Mouse (Mus musculus): Measurements from ENCODE around the gene Ttc6. TPM values are rescaled to one million over a fixed set of nuclear protein-coding genes. Genes with fewer than 3 reads are reported as not detected.

Ttc6 gene
- polyA plus RNA-seq, 1 experiment from 2014 or later: 2.8 TPM

DNA sequence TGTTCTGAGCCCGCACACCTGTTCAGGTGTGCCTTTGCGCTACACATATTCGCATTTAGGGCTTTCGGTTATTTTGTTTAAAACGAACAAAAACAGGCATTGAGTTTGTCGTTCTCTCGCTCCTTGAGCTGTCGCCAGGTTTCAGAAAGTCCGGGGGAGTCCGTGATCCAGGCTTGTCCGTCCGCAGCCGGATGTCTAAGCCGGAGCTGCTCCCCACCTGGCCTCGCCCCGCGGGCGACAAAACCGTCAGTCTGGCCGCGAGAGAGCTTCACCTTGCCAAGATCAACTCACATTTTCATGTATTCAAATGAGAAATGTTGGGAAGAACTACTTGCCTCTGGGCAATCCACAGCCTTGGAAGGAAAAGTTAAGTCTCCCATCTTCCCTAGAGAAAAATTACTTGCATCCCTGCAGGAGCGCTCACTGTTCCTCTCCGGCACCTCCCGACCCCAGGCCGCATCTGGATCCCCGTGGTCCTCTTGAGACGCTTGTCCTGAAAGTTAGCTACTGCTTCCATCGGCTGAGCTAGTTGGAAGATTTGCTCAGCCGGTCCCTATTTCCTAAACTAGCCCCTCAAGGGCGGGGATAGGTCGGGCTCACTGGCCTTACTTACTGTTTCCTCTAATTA, 13.6 kb upstream of the Ttc6 start:
- no peaks in the 10 kb centered on the region for H3K36me3 ChIP-seq (ENCODE audit: control insufficient read depth, insufficient read depth, low read length)
- no peak for ATAC-seq (ENCODE audit: insufficient read depth, low FRiP score)
- WGBS: 4% methylated on average over 31 of the region's 31 CpGs
- peak overlapping the region; percentile 63 for H3K9ac ChIP-seq (ENCODE audit: low read length)
- H3K9me3 ChIP-seq (replicated peaks; ENCODE audit: control insufficient read depth, low read length): no peaks in the 10 kb centered on the region
- peak overlapping the region; percentile 85 for H3K27ac ChIP-seq (ENCODE audit: low read length)
- peaks cover 82% of the 10 kb centered on the region for H3K27me3 ChIP-seq (ENCODE audit: control insufficient read depth, insufficient read depth, low read length)
- H3K4me3 ChIP-seq (replicated peaks; ENCODE audit: low read length): peak overlapping the region; percentile 51
- H3K4me2 ChIP-seq (ENCODE audit: low read depth, low read length): peak overlapping the region; percentile 63
- no peaks in the 10 kb centered on the region for H3K4me1 ChIP-seq (ENCODE audit: control insufficient read depth, insufficient read depth, low read length)

DNA sequence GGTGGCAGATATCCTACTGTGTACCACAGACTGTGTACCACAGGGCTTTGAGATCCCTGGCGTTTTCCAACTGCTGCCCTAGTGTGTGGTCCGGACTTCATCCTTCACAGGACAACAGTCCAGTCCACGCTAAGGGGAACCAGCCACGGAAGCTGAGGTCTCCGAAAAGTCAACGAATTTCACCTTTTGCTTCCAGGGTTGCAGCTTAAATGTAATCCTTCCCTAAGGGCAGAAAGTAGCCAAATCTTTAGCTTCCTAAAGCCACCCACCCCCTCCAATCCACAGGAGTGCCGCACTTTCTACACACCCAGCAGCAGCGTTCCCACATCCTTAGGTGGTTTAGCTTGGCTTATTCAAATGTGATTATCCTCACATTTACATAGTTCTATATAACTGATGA, 13.0 kb upstream of the Ttc6 start:
- Histone ChIP-seq H3K27me3 (ENCODE audit: control insufficient read depth, insufficient read depth, low read length) (peaks cover 79% of the 10 kb centered on the region), H3K4me1 (ENCODE audit: control insufficient read depth, insufficient read depth, low read length) (no peaks in the 10 kb centered on the region), H3K4me2 (ENCODE audit: low read depth, low read length) (peak overlapping the region; percentile 63), H3K9ac (ENCODE audit: low read length) (peak overlapping the region; percentile 63), H3K4me3 (replicated peaks; ENCODE audit: low read length) (peak overlapping the region; percentile 51), H3K36me3 (ENCODE audit: control insufficient read depth, insufficient read depth, low read length) (no peaks in the 10 kb centered on the region), H3K27ac (ENCODE audit: low read length) (no peak overlapping the region; the same call in 1 of the 2 replicates), H3K9me3 (replicated peaks; ENCODE audit: control insufficient read depth, low read length) (no peaks in the 10 kb centered on the region)
- 17% methylated on average over 8 of the region's 8 CpGs for WGBS
- ATAC-seq (ENCODE audit: insufficient read depth, low FRiP score): no peak

DNA sequence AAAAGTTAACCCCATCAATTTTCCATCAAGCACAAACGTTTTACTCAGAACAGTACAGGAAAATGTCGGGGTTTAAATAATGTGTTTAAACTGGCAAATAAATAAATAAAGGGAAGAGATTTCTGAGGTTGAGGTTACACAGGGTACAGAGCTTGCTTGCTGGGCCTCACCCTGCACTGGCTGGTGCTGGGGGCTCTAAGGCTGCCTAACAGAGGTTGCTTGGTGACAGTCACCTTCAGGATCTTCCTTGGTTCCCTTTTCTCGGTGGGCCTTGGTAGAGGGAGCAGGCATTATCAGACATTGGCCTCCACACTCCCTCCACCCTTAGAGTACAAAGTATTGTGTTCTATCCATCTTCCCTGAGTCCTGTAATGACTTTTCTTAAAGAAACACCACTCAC, 11.6 kb upstream of the Ttc6 start:
- ATAC-seq (ENCODE audit: insufficient read depth, low FRiP score): no peak
- Histone ChIP-seq H3K27me3 (ENCODE audit: control insufficient read depth, insufficient read depth, low read length) (peaks cover 66% of the 10 kb centered on the region), H3K4me3 (replicated peaks; ENCODE audit: low read length) (no peak overlapping the region), H3K36me3 (ENCODE audit: control insufficient read depth, insufficient read depth, low read length) (no peaks in the 10 kb centered on the region), H3K27ac (ENCODE audit: low read length) (no peak overlapping the region), H3K9me3 (replicated peaks; ENCODE audit: control insufficient read depth, low read length) (no peaks in the 10 kb centered on the region), H3K9ac (ENCODE audit: low read length) (no peak overlapping the region), H3K4me1 (ENCODE audit: control insufficient read depth, insufficient read depth, low read length) (no peaks in the 10 kb centered on the region), H3K4me2 (ENCODE audit: low read depth, low read length) (peak overlapping the region; percentile 27; the same call in 1 of the 2 replicates)
- WGBS: 9% methylated on average over 3 of the region's 3 CpGs

DNA sequence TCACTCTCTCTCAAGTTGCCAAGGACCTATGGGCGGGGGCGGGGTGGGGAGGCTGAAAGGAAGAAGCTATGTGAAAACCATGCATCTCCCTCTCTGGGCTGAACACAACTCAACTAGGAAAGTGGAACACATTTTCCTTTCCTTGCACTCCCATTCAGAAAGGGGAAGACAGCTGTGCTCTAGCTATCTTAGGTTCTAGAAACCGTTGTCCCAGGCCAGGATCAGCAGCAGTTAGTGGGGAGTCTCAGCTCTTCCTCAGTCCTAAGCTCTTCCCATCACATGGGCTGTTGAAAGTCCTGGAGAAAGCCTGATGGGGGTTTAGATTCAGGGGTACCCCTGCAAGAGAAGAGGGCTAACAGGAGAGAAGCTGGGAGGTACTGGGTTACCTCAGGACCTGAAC, 9.8 kb upstream of the Ttc6 start:
- ATAC-seq (ENCODE audit: insufficient read depth, low FRiP score): no peak
- WGBS: 55% methylated on average over 3 of the region's 3 CpGs
- no peak overlapping the region for H3K4me3 ChIP-seq (replicated peaks; ENCODE audit: low read length)

DNA sequence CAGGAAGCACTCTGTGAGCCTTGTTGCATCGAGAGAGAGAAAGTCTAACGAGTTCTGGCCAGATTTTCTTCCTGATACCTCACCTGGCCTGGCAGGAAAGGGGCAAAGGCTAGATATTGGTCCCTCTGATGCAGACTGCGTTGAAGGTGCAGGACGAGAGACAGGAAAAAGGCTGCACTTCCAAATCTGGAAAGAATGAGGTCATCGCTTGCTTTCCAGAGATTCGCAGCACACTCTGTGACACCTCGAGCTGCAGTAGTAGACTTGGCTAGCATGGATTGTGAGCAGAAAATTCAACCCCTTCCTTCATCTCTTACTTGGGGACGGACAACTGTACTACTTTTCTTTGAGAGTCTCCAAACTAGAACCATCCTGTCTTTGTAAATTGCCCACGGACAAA, 7.9 kb downstream of the Ttc6 start:
- Histone ChIP-seq H3K4me2 (ENCODE audit: low read depth, low read length) (peak overlapping the region; percentile 10; the same call in 1 of the 2 replicates), H3K27ac (ENCODE audit: low read length) (no peak overlapping the region), H3K4me3 (replicated peaks; ENCODE audit: low read length) (0 out of 2 replicates have a peak overlapping the region, but pooled peaks have one; percentile 3)

More for the DNA sequence above, 9.8 kb upstream of the Ttc6 start:
- Histone ChIP-seq H3K27me3 (ENCODE audit: control insufficient read depth, insufficient read depth, low read length) (peaks cover 52% of the 10 kb centered on the region), H3K9me3 (replicated peaks; ENCODE audit: control insufficient read depth, low read length) (no peaks in the 10 kb centered on the region), H3K27ac (ENCODE audit: low read length) (no peak overlapping the region), H3K4me1 (ENCODE audit: control insufficient read depth, insufficient read depth, low read length) (no peaks in the 10 kb centered on the region), H3K4me2 (ENCODE audit: low read depth, low read length) (no peak overlapping the region), H3K9ac (ENCODE audit: low read length) (no peak overlapping the region), H3K36me3 (ENCODE audit: control insufficient read depth, insufficient read depth, low read length) (no peaks in the 10 kb centered on the region)

DNA sequence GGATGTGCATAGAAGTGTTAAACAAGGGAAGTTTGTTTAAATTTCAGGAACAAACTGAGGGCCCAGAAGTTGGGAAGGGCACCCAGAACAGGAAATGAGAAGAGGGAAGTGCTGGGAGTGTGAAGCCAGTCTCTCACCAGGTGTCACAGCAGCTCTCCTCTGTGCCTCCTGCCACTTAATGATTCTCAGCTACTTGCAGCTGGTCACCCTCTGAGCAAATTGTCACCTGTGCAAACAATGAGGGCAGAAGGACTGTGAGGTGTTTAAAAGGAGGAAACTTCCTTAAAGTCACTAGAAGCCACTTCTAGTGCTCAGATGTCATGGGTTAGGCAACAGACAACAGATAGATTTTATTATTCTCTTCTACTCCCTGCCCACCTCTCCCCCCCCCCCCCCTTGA, 8.5 kb downstream of the Ttc6 start:
- no peak overlapping the region for H3K4me2 ChIP-seq (ENCODE audit: low read depth, low read length)
- ATAC-seq (ENCODE audit: insufficient read depth, low FRiP score): no peak

More for the DNA sequence above, 7.9 kb downstream of the Ttc6 start:
- H3K9me3 ChIP-seq (replicated peaks; ENCODE audit: control insufficient read depth, low read length): no peaks in the 10 kb centered on the region
- 0 out of 2 replicates have a peak, but pooled peaks cover 5% of the 10 kb centered on the region for H3K4me1 ChIP-seq (ENCODE audit: control insufficient read depth, insufficient read depth, low read length)
- 18% methylated on average over 9 of the region's 9 CpGs for WGBS
- peaks cover 10% of the 10 kb centered on the region; the same call in 1 of the 2 replicates for H3K27me3 ChIP-seq (ENCODE audit: control insufficient read depth, insufficient read depth, low read length)
- no peaks in the 10 kb centered on the region for H3K36me3 ChIP-seq (ENCODE audit: control insufficient read depth, insufficient read depth, low read length)
- H3K9ac ChIP-seq (ENCODE audit: low read length): no peak overlapping the region
- no peak for ATAC-seq (ENCODE audit: insufficient read depth, low FRiP score)

DNA sequence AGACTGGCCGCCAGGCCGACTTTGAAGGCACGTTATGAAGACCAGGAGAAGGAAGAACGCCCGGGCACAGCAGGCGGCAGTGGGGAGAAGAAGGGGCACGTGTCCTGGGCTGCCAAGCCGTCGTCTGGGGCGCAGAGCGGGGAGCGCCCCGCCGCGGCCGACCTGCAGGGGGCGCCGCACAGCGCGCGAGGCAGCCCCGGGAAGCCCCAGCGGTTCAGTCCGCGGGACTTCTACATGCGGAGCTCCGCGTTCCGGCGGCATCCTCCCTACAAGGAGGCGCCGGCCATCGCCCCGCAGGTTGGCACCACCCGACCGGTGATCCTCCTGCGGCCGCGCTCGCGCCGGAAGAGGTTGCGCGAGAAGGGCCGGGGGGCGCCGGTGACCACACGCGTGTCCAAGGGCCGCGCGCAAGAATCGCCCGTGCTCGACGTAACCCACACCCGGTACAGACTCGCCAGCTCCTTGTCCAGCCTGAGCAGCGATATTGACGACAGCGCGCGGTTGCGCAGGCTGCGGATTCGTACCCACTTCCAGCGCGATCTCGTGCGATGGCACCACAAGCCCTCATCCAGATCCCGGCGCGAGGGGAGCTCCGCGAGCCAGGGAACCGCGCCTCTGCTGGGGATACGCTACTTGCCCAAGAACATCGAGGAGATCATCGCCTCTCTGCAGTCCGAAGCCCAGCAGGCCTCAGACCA, 12.2 kb downstream of the Ttc6 start:
- Histone ChIP-seq H3K9me3 (replicated peaks; ENCODE audit: control insufficient read depth, low read length) (peaks cover 8% of the 10 kb centered on the region; the same call in 1 of the 2 replicates), H3K4me1 (ENCODE audit: control insufficient read depth, insufficient read depth, low read length) (0 out of 2 replicates have a peak, but pooled peaks cover 5% of the 10 kb centered on the region), H3K27ac (ENCODE audit: low read length) (no peak overlapping the region), H3K36me3 (ENCODE audit: control insufficient read depth, insufficient read depth, low read length) (no peaks in the 10 kb centered on the region; the same call in 1 of the 2 replicates), H3K27me3 (ENCODE audit: control insufficient read depth, insufficient read depth, low read length) (peaks cover 10% of the 10 kb centered on the region; the same call in 1 of the 2 replicates), H3K4me3 (replicated peaks; ENCODE audit: low read length) (peak overlapping the region; percentile 58), H3K4me2 (ENCODE audit: low read depth, low read length) (peak overlapping the region; percentile 79), H3K9ac (ENCODE audit: low read length) (peak overlapping the region; percentile 75)
- peak; percentile 88; the same call in 1 of the 2 replicates for ATAC-seq (ENCODE audit: insufficient read depth, low FRiP score)
- 4% methylated on average over 81 of the region's 81 CpGs for WGBS

More for the DNA sequence above, 8.5 kb downstream of the Ttc6 start:
- 0 out of 2 replicates have a peak, but pooled peaks cover 5% of the 10 kb centered on the region for H3K4me1 ChIP-seq (ENCODE audit: control insufficient read depth, insufficient read depth, low read length)
- no peaks in the 10 kb centered on the region for H3K36me3 ChIP-seq (ENCODE audit: control insufficient read depth, insufficient read depth, low read length)
- peaks cover 3% of the 10 kb centered on the region; the same call in 1 of the 2 replicates for H3K9me3 ChIP-seq (replicated peaks; ENCODE audit: control insufficient read depth, low read length)
- peaks cover 10% of the 10 kb centered on the region; the same call in 1 of the 2 replicates for H3K27me3 ChIP-seq (ENCODE audit: control insufficient read depth, insufficient read depth, low read length)
- no peak overlapping the region for H3K4me3 ChIP-seq (replicated peaks; ENCODE audit: low read length)
- no peak overlapping the region for H3K9ac ChIP-seq (ENCODE audit: low read length)
- H3K27ac ChIP-seq (ENCODE audit: low read length): no peak overlapping the region

DNA sequence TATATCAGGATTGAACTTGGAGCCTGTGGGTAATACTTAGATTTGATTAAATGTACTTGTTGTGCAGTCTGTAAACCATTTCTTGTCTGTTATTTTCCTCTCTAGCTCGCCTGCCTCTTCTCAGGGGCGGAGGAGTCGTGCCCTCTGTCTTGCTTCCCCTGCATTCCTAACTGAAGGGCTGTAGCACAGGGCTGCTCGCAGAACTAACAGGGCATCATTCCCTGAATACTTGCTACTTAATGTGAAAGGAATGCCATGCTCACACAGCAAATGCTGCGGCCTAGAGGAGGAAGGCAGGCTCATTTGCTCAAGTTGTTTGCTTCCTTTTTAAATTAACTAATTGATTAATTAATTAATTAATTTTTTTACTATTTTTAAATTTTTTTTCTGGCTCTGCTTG, 43.7 kb downstream of the Ttc6 start:
- 39% methylated on average over 5 of the region's 5 CpGs for WGBS
- H3K9me3 ChIP-seq (replicated peaks; ENCODE audit: control insufficient read depth, low read length): no peaks in the 10 kb centered on the region
- H3K4me2 ChIP-seq (ENCODE audit: low read depth, low read length): no peak overlapping the region
- no peak for ATAC-seq (ENCODE audit: insufficient read depth, low FRiP score)
- H3K4me1 ChIP-seq (ENCODE audit: control insufficient read depth, insufficient read depth, low read length): no peaks in the 10 kb centered on the region
- H3K36me3 ChIP-seq (ENCODE audit: control insufficient read depth, insufficient read depth, low read length): no peaks in the 10 kb centered on the region
- no peak overlapping the region for H3K9ac ChIP-seq (ENCODE audit: low read length)
- no peaks in the 10 kb centered on the region for H3K27me3 ChIP-seq (ENCODE audit: control insufficient read depth, insufficient read depth, low read length)
- H3K4me3 ChIP-seq (replicated peaks; ENCODE audit: low read length): no peak overlapping the region
- H3K27ac ChIP-seq (ENCODE audit: low read length): no peak overlapping the region

DNA sequence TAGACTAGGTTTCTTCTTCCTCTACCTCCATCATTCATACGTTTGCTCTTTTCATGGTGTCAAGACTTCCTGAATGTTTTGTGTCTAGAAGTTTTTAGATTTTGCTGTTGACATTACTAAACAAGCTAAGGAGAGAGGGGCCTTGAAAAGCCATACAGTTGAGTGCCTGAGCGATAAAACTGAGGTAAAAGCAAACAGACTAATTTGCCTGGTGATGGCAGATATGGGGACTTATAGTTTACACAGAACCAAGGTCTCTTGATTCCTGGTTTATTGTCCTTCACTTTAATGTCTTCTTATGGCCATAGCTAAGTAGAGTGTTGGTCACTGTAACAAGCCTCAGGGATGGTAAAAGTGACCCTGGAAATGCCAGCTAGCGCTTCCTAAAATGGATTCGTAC, 51.2 kb downstream of the Ttc6 start:
- Histone ChIP-seq H3K9me3 (replicated peaks; ENCODE audit: control insufficient read depth, low read length) (no peaks in the 10 kb centered on the region), H3K4me1 (ENCODE audit: control insufficient read depth, insufficient read depth, low read length) (no peaks in the 10 kb centered on the region), H3K9ac (ENCODE audit: low read length) (no peak overlapping the region), H3K27me3 (ENCODE audit: control insufficient read depth, insufficient read depth, low read length) (no peaks in the 10 kb centered on the region), H3K4me2 (ENCODE audit: low read depth, low read length) (no peak overlapping the region), H3K36me3 (ENCODE audit: control insufficient read depth, insufficient read depth, low read length) (no peaks in the 10 kb centered on the region), H3K4me3 (replicated peaks; ENCODE audit: low read length) (no peak overlapping the region), H3K27ac (ENCODE audit: low read length) (no peak overlapping the region)
- WGBS: 69% methylated on average over 4 of the region's 4 CpGs
- ATAC-seq (ENCODE audit: insufficient read depth, low FRiP score): 0 out of 2 replicates have a peak, but pooled peaks have one; percentile 40

All from stomach, embryonic 16.5 days (tissue).